Comparison of ENCODE assay signal across 12 mouse cellular contexts in the genomic region with DNA sequence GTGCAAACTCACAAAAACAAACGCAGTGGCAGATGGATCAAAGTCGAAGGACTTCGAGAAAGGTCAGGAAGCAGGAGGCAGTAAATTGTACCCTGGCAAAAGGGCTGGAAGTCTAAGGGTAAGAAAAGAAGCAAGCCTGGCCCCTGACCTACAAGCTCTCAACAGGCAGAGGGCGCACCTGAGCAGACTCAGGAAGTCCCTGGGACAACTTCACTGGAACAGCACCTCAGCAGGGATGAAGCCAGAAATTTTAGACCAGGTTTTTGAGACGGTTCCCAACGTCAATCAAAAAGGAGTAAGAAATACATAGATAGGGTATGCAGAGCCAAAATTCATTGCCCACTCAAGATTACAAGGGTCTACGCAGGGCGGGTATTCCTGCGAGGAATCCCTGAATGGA. TPM values are rescaled to one million over a fixed set of nuclear protein-coding genes. Genes with fewer than 3 reads are reported as not detected.
DNase-seq lines count a peak whose midpoint lies in the region; ATAC-seq and TF ChIP-seq lines count a peak whose summit lies in the region.
"Not testable (repeated sequence)": the region's sequence is repeated elsewhere in the genome, so short reads cannot be mapped to it uniquely, and the experiment has no call there.
"Had no signal": no experiment of that assay in that cellular context is flagged by ENCODE, and none has a peak within 500 bp of the region (broad histone marks: within the 10 kb centered on the region; RNA-seq: fewer than 3 reads in every experiment).

No protein-coding gene starts in this region.

- not testable (repeated sequence) for H3K27me3 ChIP-seq in forebrain, embryonic 15.5 days; heart, postnatal 0 days (ENCODE audit: control insufficient read depth, insufficient read depth, low read length); intestine, postnatal 0 days (replicated peaks; ENCODE audit: control insufficient read depth, insufficient read depth, low read length); liver, embryonic 11.5 days (replicated peaks; ENCODE audit: control insufficient read depth, insufficient read depth, low read length); midbrain, embryonic 15.5 days (replicated peaks); stomach, embryonic 16.5 days (ENCODE audit: control insufficient read depth, insufficient read depth, low read length)

- TF ChIP-seq EP300 in heart, postnatal 0 days (IDR thresholded peaks at IDR 0.05; ENCODE audit: low read depth) = not testable (repeated sequence)

- H3K4me2 ChIP-seq in forebrain, embryonic 15.5 days (replicated peaks) = peak overlapping the region; percentile 45
- peak overlapping the region; percentile 49 for H3K4me2 ChIP-seq in heart, postnatal 0 days (ENCODE audit: low read depth, low read length)
- H3K4me2 ChIP-seq in intestine, postnatal 0 days (replicated peaks; ENCODE audit: low read depth) = peak overlapping the region; percentile 57
- H3K4me2 ChIP-seq in liver, embryonic 11.5 days = peak overlapping the region; percentile 37
- peak overlapping the region; percentile 47 for H3K4me2 ChIP-seq in midbrain, embryonic 15.5 days
- peak overlapping the region; percentile 44 for H3K4me2 ChIP-seq in stomach, embryonic 16.5 days (ENCODE audit: low read depth, low read length)

- not testable (repeated sequence) for ATAC-seq in forebrain, embryonic 15.5 days (replicated peaks); heart, postnatal 0 days (ENCODE audit: insufficient read depth, low read depth); intestine, postnatal 0 days; liver, embryonic 11.5 days (replicated peaks; ENCODE audit: low FRiP score); midbrain, embryonic 15.5 days (replicated peaks); stomach, embryonic 16.5 days (ENCODE audit: insufficient read depth, low FRiP score)

- not testable (repeated sequence) for TF ChIP-seq CTCF in heart, postnatal 0 days (IDR thresholded peaks at IDR 0.05; ENCODE audit: low read depth)
- peak; percentile 49 for TF ChIP-seq CTCF in intestine, postnatal 0 days (IDR thresholded peaks at IDR 0.05; ENCODE audit: low read depth)

- not testable (repeated sequence) for H3K27ac ChIP-seq in forebrain, embryonic 15.5 days (replicated peaks); heart, postnatal 0 days (ENCODE audit: low read depth); intestine, postnatal 0 days (ENCODE audit: low read depth, low read length); liver, embryonic 11.5 days (ENCODE audit: low read depth, low read length); midbrain, embryonic 15.5 days; stomach, embryonic 16.5 days (ENCODE audit: low read length)

- H3K36me3 ChIP-seq in forebrain, embryonic 15.5 days; heart, postnatal 0 days (replicated peaks; ENCODE audit: control insufficient read depth, insufficient read depth, low read length); intestine, postnatal 0 days (ENCODE audit: control insufficient read depth, insufficient read depth); liver, embryonic 11.5 days (ENCODE audit: control insufficient read depth, insufficient read depth, low read length); midbrain, embryonic 15.5 days (replicated peaks); stomach, embryonic 16.5 days (ENCODE audit: control insufficient read depth, insufficient read depth, low read length): not testable (repeated sequence)

- WGBS in forebrain, embryonic 15.5 days = 5% methylated on average over 9 of the region's 9 CpGs
- WGBS in heart, postnatal 0 days = 12% methylated on average over 8 of the region's 9 CpGs
- WGBS in intestine, postnatal 0 days = 13% methylated on average over 8 of the region's 9 CpGs
- 15% methylated on average over 8 of the region's 9 CpGs for WGBS in liver, embryonic 11.5 days
- 9% methylated on average over 9 of the region's 9 CpGs for WGBS in midbrain, embryonic 15.5 days
- 8% methylated on average over 8 of the region's 9 CpGs for WGBS in stomach, embryonic 16.5 days

- H3K4me1 ChIP-seq in forebrain, embryonic 15.5 days; heart, postnatal 0 days (ENCODE audit: control insufficient read depth, insufficient read depth); intestine, postnatal 0 days (replicated peaks; ENCODE audit: control insufficient read depth, insufficient read depth, low read length); liver, embryonic 11.5 days (replicated peaks; ENCODE audit: control insufficient read depth, insufficient read depth, low read length); midbrain, embryonic 15.5 days; stomach, embryonic 16.5 days (ENCODE audit: control insufficient read depth, insufficient read depth, low read length): not testable (repeated sequence)

- H3K9ac ChIP-seq in forebrain, embryonic 15.5 days (replicated peaks); heart, postnatal 0 days (replicated peaks; ENCODE audit: low read depth, low read length); intestine, postnatal 0 days (ENCODE audit: low read depth, low read length); liver, embryonic 11.5 days (ENCODE audit: low read depth, low read length); midbrain, embryonic 15.5 days; stomach, embryonic 16.5 days (ENCODE audit: low read length): not testable (repeated sequence)

- H3K9me3 ChIP-seq in forebrain, embryonic 15.5 days; heart, postnatal 0 days (replicated peaks; ENCODE audit: control insufficient read depth, low read length); intestine, postnatal 0 days (ENCODE audit: control insufficient read depth); liver, embryonic 11.5 days (ENCODE audit: control insufficient read depth, low read length); midbrain, embryonic 15.5 days; stomach, embryonic 16.5 days (replicated peaks; ENCODE audit: control insufficient read depth, low read length): not testable (repeated sequence)

- peak; percentile 33 for DNase-seq in NIH3T3 (ENCODE audit: low read depth)
- DNase-seq in embryo, embryonic 9.5 days (ENCODE audit: extremely low spot score) = peak; percentile 0
- DNase-seq in heart, postnatal 0 days (ENCODE audit: low spot score) = not testable (repeated sequence)
- peak; percentile 17 for DNase-seq in liver, embryonic 11.5 days (ENCODE audit: low spot score)

- H3K4me3 ChIP-seq in forebrain, embryonic 15.5 days = peak overlapping the region; percentile 46
- H3K4me3 ChIP-seq in heart, postnatal 0 days (ENCODE audit: low read depth, low read length) = peak overlapping the region; percentile 32; the same call in 1 of the 2 replicates
- H3K4me3 ChIP-seq in intestine, postnatal 0 days (ENCODE audit: low read depth, low read length); liver, embryonic 11.5 days (ENCODE audit: low read depth, low read length): not testable (repeated sequence)
- H3K4me3 ChIP-seq in midbrain, embryonic 15.5 days = peak overlapping the region; percentile 42
- peak overlapping the region; percentile 35; the same call in 1 of the 2 replicates for H3K4me3 ChIP-seq in stomach, embryonic 16.5 days (replicated peaks; ENCODE audit: low read length)

RNA-seq across cellular contexts. Expression of a gene that starts 1.0 kb away (rescaled TPM):
- 2.4 and 2.9 TPM in 2 replicates for polyA plus RNA-seq in forebrain, embryonic 15.5 days (2015; fragmentation: Nextera tagmentation; extraction: Ambion mirVana)
- total RNA-seq in heart, postnatal 0 days (2014; rRNA removed; ENCODE audit: low replicate concordance) = 0.31 and 3.8 TPM in 2 replicates
- 0.62 and 1.1 TPM in 2 replicates for polyA plus RNA-seq in heart, postnatal 0 days (2015; fragmentation: Nextera tagmentation; extraction: Ambion mirVana)
- 0.30 and 0.47 TPM in 2 replicates for polyA plus RNA-seq in intestine, postnatal 0 days (2015; fragmentation: Nextera tagmentation; extraction: Ambion mirVana)
- polyA plus RNA-seq in liver, embryonic 11.5 days (2014; fragmentation: Nextera tagmentation; extraction: Ambion mirVana) = 0.43 and 0.73 TPM in 2 replicates
- polyA plus RNA-seq in midbrain, embryonic 15.5 days (2015; fragmentation: Nextera tagmentation; extraction: Ambion mirVana) = 4.6 and 5.2 TPM in 2 replicates
- 1.4 and 1.8 TPM in 2 replicates for polyA plus RNA-seq in stomach, embryonic 16.5 days (2015; fragmentation: Nextera tagmentation; extraction: Ambion mirVana)

RNA-seq across cellular contexts. Expression of a gene that starts 13.8 kb away (rescaled TPM):
- polyA plus RNA-seq in forebrain, embryonic 15.5 days (2015; fragmentation: Nextera tagmentation; extraction: Ambion mirVana) = 2.9 and 3.7 TPM in 2 replicates
- total RNA-seq in heart, postnatal 0 days (2014; rRNA removed; ENCODE audit: low replicate concordance) = not detected in 2 replicates
- 0.11 and 0.23 TPM in 2 replicates for polyA plus RNA-seq in heart, postnatal 0 days (2015; fragmentation: Nextera tagmentation; extraction: Ambion mirVana)
- polyA plus RNA-seq in intestine, postnatal 0 days (2015; fragmentation: Nextera tagmentation; extraction: Ambion mirVana) = 0.13 and 0.39 TPM in 2 replicates
- 0.59 TPM in 1 of 2 replicates, not detected in the other for polyA plus RNA-seq in liver, embryonic 11.5 days (2014; fragmentation: Nextera tagmentation; extraction: Ambion mirVana)
- 4.2 and 6.9 TPM in 2 replicates for polyA plus RNA-seq in midbrain, embryonic 15.5 days (2015; fragmentation: Nextera tagmentation; extraction: Ambion mirVana)
- 1.4 and 2.4 TPM in 2 replicates for polyA plus RNA-seq in stomach, embryonic 16.5 days (2015; fragmentation: Nextera tagmentation; extraction: Ambion mirVana)
- total RNA-seq: left cerebral cortex, postnatal 25 days had no signal

RNA-seq across cellular contexts. Expression of a gene that starts 18.1 kb away (rescaled TPM):
- polyA plus RNA-seq in forebrain, embryonic 15.5 days (2015; fragmentation: Nextera tagmentation; extraction: Ambion mirVana) = not detected in 2 replicates
- not detected in 2 replicates for total RNA-seq in heart, postnatal 0 days (2014; rRNA removed; ENCODE audit: low replicate concordance)
- not detected in 2 replicates for polyA plus RNA-seq in heart, postnatal 0 days (2015; fragmentation: Nextera tagmentation; extraction: Ambion mirVana)
- not detected in 2 replicates for polyA plus RNA-seq in intestine, postnatal 0 days (2015; fragmentation: Nextera tagmentation; extraction: Ambion mirVana)
- not detected in 2 replicates for polyA plus RNA-seq in liver, embryonic 11.5 days (2014; fragmentation: Nextera tagmentation; extraction: Ambion mirVana)
- not detected in 2 replicates for polyA plus RNA-seq in midbrain, embryonic 15.5 days (2015; fragmentation: Nextera tagmentation; extraction: Ambion mirVana)
- polyA plus RNA-seq in stomach, embryonic 16.5 days (2015; fragmentation: Nextera tagmentation; extraction: Ambion mirVana) = not detected in 2 replicates
- total RNA-seq: layer of hippocampus, adult 8-10 months; left cerebral cortex, postnatal 25 days had no signal
- polyA plus RNA-seq: gonadal fat pad, adult 2 months; inflammation-experienced regulatory T-cells, adult 6 months had no signal

RNA-seq across cellular contexts. Expression of a gene that starts 49.4 kb away (rescaled TPM):
- not detected in 2 replicates for polyA plus RNA-seq in forebrain, embryonic 15.5 days (2015; fragmentation: Nextera tagmentation; extraction: Ambion mirVana)
- total RNA-seq in heart, postnatal 0 days (2014; rRNA removed; ENCODE audit: low replicate concordance) = not detected in 2 replicates
- polyA plus RNA-seq in heart, postnatal 0 days (2015; fragmentation: Nextera tagmentation; extraction: Ambion mirVana) = not detected in 2 replicates
- not detected in 2 replicates for polyA plus RNA-seq in intestine, postnatal 0 days (2015; fragmentation: Nextera tagmentation; extraction: Ambion mirVana)
- polyA plus RNA-seq in liver, embryonic 11.5 days (2014; fragmentation: Nextera tagmentation; extraction: Ambion mirVana) = not detected in 2 replicates
- not detected in 2 replicates for polyA plus RNA-seq in midbrain, embryonic 15.5 days (2015; fragmentation: Nextera tagmentation; extraction: Ambion mirVana)
- not detected in 2 replicates for polyA plus RNA-seq in stomach, embryonic 16.5 days (2015; fragmentation: Nextera tagmentation; extraction: Ambion mirVana)
- total RNA-seq: layer of hippocampus, adult 8-10 months; left cerebral cortex, postnatal 25 days had no signal
- polyA plus RNA-seq: gonadal fat pad, adult 2 months; inflammation-experienced regulatory T-cells, adult 6 months had no signal
